In genomic region chr11:107151809-107152208, GRCm38 (mm10) we compare ENCODE assay signal across 9 mouse cellular contexts. TPM values are rescaled to one million over a fixed set of nuclear protein-coding genes. Genes with fewer than 3 reads are reported as not detected.
DNase-seq lines count a peak whose midpoint lies in the region; ATAC-seq and TF ChIP-seq lines count a peak whose summit lies in the region.
"Had no signal": no experiment of that assay in that cellular context is flagged by ENCODE, and none has a peak within 500 bp of the region (broad histone marks: within the 10 kb centered on the region; RNA-seq: fewer than 3 reads in every experiment).

No protein-coding gene starts in this region.

- no peak overlapping the region for H3K4me3 ChIP-seq in kidney, adult 2 months (ENCODE audit: insufficient read depth, low read depth, low read length)
- no peak overlapping the region for H3K4me3 ChIP-seq in lung, postnatal 0 days (ENCODE audit: low read depth, low read length)
- H3K4me3 ChIP-seq in neural tube, embryonic 15.5 days (replicated peaks): no peak overlapping the region
- H3K4me3 ChIP-seq: intestine, embryonic 15.5 days had no signal

- no peaks in the 10 kb centered on the region for H3K9me3 ChIP-seq in lung, postnatal 0 days (ENCODE audit: low read length)
- H3K9me3 ChIP-seq in neural tube, embryonic 15.5 days (replicated peaks): no peaks in the 10 kb centered on the region
- H3K9me3 ChIP-seq: intestine, embryonic 15.5 days had no signal

- no peak for TF ChIP-seq POLR2A in kidney, adult 2 months (IDR thresholded peaks at IDR 0.05; ENCODE audit: low read depth, low read length)

- H3K27me3 ChIP-seq in kidney, adult 2 months (replicated peaks; ENCODE audit: control insufficient read depth, insufficient read depth, low read length): no peaks in the 10 kb centered on the region
- no peaks in the 10 kb centered on the region for H3K27me3 ChIP-seq in lung, postnatal 0 days (replicated peaks; ENCODE audit: insufficient read depth, low read length)
- no peaks in the 10 kb centered on the region for H3K27me3 ChIP-seq in neural tube, embryonic 15.5 days (replicated peaks)
- H3K27me3 ChIP-seq: intestine, embryonic 15.5 days had no signal

- no peaks in the 10 kb centered on the region for H3K4me1 ChIP-seq in kidney, adult 2 months (ENCODE audit: control insufficient read depth, insufficient read depth, low read length)
- no peaks in the 10 kb centered on the region for H3K4me1 ChIP-seq in lung, postnatal 0 days (ENCODE audit: insufficient read depth, low read depth, low read length)
- H3K4me1 ChIP-seq in neural tube, embryonic 15.5 days: no peaks in the 10 kb centered on the region
- H3K4me1 ChIP-seq: intestine, embryonic 15.5 days had no signal

- peak; percentile 57; the same call in 1 of the 2 replicates for TF ChIP-seq CTCF in kidney, adult 2 months (conservative IDR thresholded peaks at IDR 0.05; ENCODE audit: insufficient read depth, insufficient read length, low read depth, low read length)
- peak; percentile 59 for TF ChIP-seq CTCF in lung, postnatal 0 days (IDR thresholded peaks at IDR 0.05)

- no peak overlapping the region for H3K9ac ChIP-seq in lung, postnatal 0 days (replicated peaks; ENCODE audit: low read depth)
- H3K9ac ChIP-seq in neural tube, embryonic 15.5 days (replicated peaks): no peak overlapping the region
- H3K9ac ChIP-seq: intestine, embryonic 15.5 days had no signal

- H3K36me3 ChIP-seq in kidney, adult 2 months (ENCODE audit: control insufficient read depth, insufficient read depth, low read length): no peaks in the 10 kb centered on the region
- H3K36me3 ChIP-seq in lung, postnatal 0 days (ENCODE audit: insufficient read depth, low read length): no peaks in the 10 kb centered on the region
- no peaks in the 10 kb centered on the region for H3K36me3 ChIP-seq in neural tube, embryonic 15.5 days
- H3K36me3 ChIP-seq: intestine, embryonic 15.5 days had no signal

- no peak overlapping the region for H3K27ac ChIP-seq in kidney, adult 2 months (ENCODE audit: insufficient read depth, low read depth, low read length)
- no peak overlapping the region for H3K27ac ChIP-seq in lung, postnatal 0 days (ENCODE audit: low read length)
- H3K27ac ChIP-seq in neural tube, embryonic 15.5 days (replicated peaks): no peak overlapping the region
- H3K27ac ChIP-seq: intestine, embryonic 15.5 days had no signal

- no peak for ATAC-seq in lung, postnatal 0 days
- ATAC-seq in neural tube, embryonic 15.5 days (ENCODE audit: low FRiP score): no peak
- ATAC-seq in frontal cortex, adult (ENCODE audit: low TSS enrichment): no peak
- ATAC-seq: intestine, embryonic 15.5 days had no signal

- peak; percentile 18 for DNase-seq in kidney, adult 2 months
- DNase-seq in kidney, adult 11 months: no peak
- peak; percentile 60 to 62 for DNase-seq in B cell, adult 2 months
- DNase-seq in ES-CJ7 (ENCODE audit: low read depth, low spot score): peak; percentile 81
- peak; percentile 42 for DNase-seq in lung, postnatal 0 days (ENCODE audit: low spot score)
- no peak for DNase-seq in urinary bladder, postnatal 14 days (ENCODE audit: low spot score)

- TF ChIP-seq EP300 in lung, postnatal 0 days (IDR thresholded peaks at IDR 0.05): no peak

- H3K4me2 ChIP-seq in lung, postnatal 0 days (replicated peaks; ENCODE audit: low read depth, low read length): no peak overlapping the region
- no peak overlapping the region for H3K4me2 ChIP-seq in neural tube, embryonic 15.5 days
- H3K4me2 ChIP-seq: intestine, embryonic 15.5 days had no signal

- 81% methylated on average over 7 of the region's 7 CpGs for WGBS in kidney, adult 2 months
- whole genome bisulfite sequencing in lung, postnatal 0 days: 71% methylated on average over 7 of the region's 7 CpGs
- 75% methylated on average over 7 of the region's 7 CpGs for WGBS in neural tube, embryonic 15.5 days

RNA-seq across cellular contexts. Expression of gene Bptf, which starts 19.9 kb away (rescaled TPM):
- polyA plus RNA-seq in kidney, adult 2 months (2012; rRNA removed): 15.9 and 16.7 TPM in 2 replicates
- 19.8 and 23.0 TPM in 2 replicates for polyA plus RNA-seq in lung, postnatal 0 days (2015; fragmentation: Nextera tagmentation; extraction: Ambion mirVana)
- 26.6 and 27.5 TPM in 2 replicates for polyA plus RNA-seq in neural tube, embryonic 15.5 days (2015; fragmentation: Nextera tagmentation; extraction: Ambion mirVana)

RNA-seq across cellular contexts. Expression of gene Nol11, which starts 37.4 kb away (rescaled TPM):
- 7.1 and 7.7 TPM in 2 replicates for polyA plus RNA-seq in kidney, adult 2 months (2012; rRNA removed)
- polyA plus RNA-seq in lung, postnatal 0 days (2015; fragmentation: Nextera tagmentation; extraction: Ambion mirVana): 15.5 and 18.4 TPM in 2 replicates
- polyA plus RNA-seq in neural tube, embryonic 15.5 days (2015; fragmentation: Nextera tagmentation; extraction: Ambion mirVana): 46.0 and 46.1 TPM in 2 replicates

Comparison
In these comparisons a context has a peak if more than half of its experiments do, and no peak if none do; other contexts are left out.
1. DNase-seq: peak in kidney, adult 2 months (single experiment), B cell, adult 2 months (2 of 2), ES-CJ7 (single experiment) and lung, postnatal 0 days (single experiment); none in kidney, adult 11 months (single experiment) and urinary bladder, postnatal 14 days (single experiment).